16 mouse cellular contexts compared by ENCODE assay signal in genomic region chr11:69491711-69492110, GRCm38 (mm10).
"Had no signal": no experiment of that assay in that cellular context is flagged by ENCODE, and none has a peak within 500 bp of the region (broad histone marks: within the 10 kb centered on the region; RNA-seq: fewer than 3 reads in every experiment).

No protein-coding gene starts in this region.

- H3K27ac ChIP-seq: kidney, embryonic 15.5 days; limb, embryonic 15.5 days; liver, embryonic 12.5 days; midbrain, embryonic 10.5 days; neural tube, embryonic 12.5 days had no signal

- H3K4me3 ChIP-seq: kidney, embryonic 15.5 days; limb, embryonic 15.5 days; liver, embryonic 12.5 days; midbrain, embryonic 10.5 days; myocyte; neural tube, embryonic 12.5 days had no signal

- H3K9me3 ChIP-seq: kidney, embryonic 15.5 days; limb, embryonic 15.5 days; liver, embryonic 12.5 days; midbrain, embryonic 10.5 days; neural tube, embryonic 12.5 days had no signal

- H3K4me1 ChIP-seq: kidney, embryonic 15.5 days; midbrain, embryonic 10.5 days; neural tube, embryonic 12.5 days had no signal

- DNase-seq: kidney, adult 2 months; kidney, postnatal 14 days; layer of hippocampus, postnatal 36 days; lung, embryonic 14.5 days; lung, postnatal 10 days; lung, postnatal 4 days; midbrain, embryonic 14.5 days; retina, postnatal 1 day; right cerebral cortex, postnatal 25 days; thymus, postnatal 14 days had no signal

- H3K4me2 ChIP-seq: kidney, embryonic 15.5 days; limb, embryonic 15.5 days; liver, embryonic 12.5 days; lung, embryonic 14.5 days; neural tube, embryonic 12.5 days had no signal

- ATAC-seq: liver, embryonic 12.5 days had no signal

- H3K27me3 ChIP-seq: kidney, embryonic 15.5 days; limb, embryonic 15.5 days; neural tube, embryonic 12.5 days had no signal

- H3K9ac ChIP-seq: kidney, embryonic 15.5 days; limb, embryonic 15.5 days; liver, embryonic 12.5 days; lung, embryonic 14.5 days; neural tube, embryonic 12.5 days had no signal

- H3K36me3 ChIP-seq: kidney, embryonic 15.5 days; limb, embryonic 15.5 days; liver, embryonic 12.5 days; midbrain, embryonic 10.5 days; neural tube, embryonic 12.5 days had no signal
